Mouse (Mus musculus) lung, embryonic 16.5 days (tissue): Measurements from ENCODE around the gene Yipf7. TPM values are rescaled to one million over a fixed set of nuclear protein-coding genes. Genes with fewer than 3 reads are reported as not detected.

Source experiments
- ATAC-seq: fragments of 200-750 bp; cut with Nextera tagmentation; 2 replicates; pipeline ENCODE4 v1.8.0; 2017; ENCODE audit warnings: low read depth, mild to moderate bottlenecking, moderate library complexity
- H3K27ac ChIP-seq: fragments of 300-500 bp; sonication (generic); 2 replicates; pipeline ENCODE4 v1.5.1; 2014; ENCODE audit warnings: mild to moderate bottlenecking, control low read depth, low read length
- H3K27me3 ChIP-seq: fragments of 300-500 bp; sonication (generic); 2 replicates; pipeline ENCODE4 v1.6.1; 2014; ENCODE audit warnings: low read depth, low read length, mixed read lengths; ENCODE audit not compliant: control insufficient read depth, insufficient read depth
- H3K36me3 ChIP-seq: fragments of 300-500 bp; sonication (generic); 2 replicates; pipeline ENCODE4 v1.6.1; 2014; ENCODE audit warnings: low read length; ENCODE audit not compliant: control insufficient read depth, insufficient read depth
- H3K4me1 ChIP-seq: fragments of 300-500 bp; sonication (generic); replicated peaks from 2 replicates; pipeline ENCODE4 v1.6.1; 2014; ENCODE audit warnings: low read length, mixed read lengths; ENCODE audit not compliant: control insufficient read depth, insufficient read depth
- H3K4me2 ChIP-seq: fragments of 300-500 bp; sonication (generic); 2 replicates; pipeline ENCODE4 v1.6.1; 2014; ENCODE audit warnings: low read depth, low read length, control low read depth
- H3K4me3 ChIP-seq: fragments of 300-500 bp; sonication (generic); 2 replicates; pipeline ENCODE4 v1.5.1; 2014; ENCODE audit warnings: mild to moderate bottlenecking, low read length, control low read depth
- H3K9ac ChIP-seq: fragments of 300-500 bp; sonication (generic); 2 replicates; pipeline ENCODE4 v1.6.1; 2014; ENCODE audit warnings: low read length, control low read depth
- H3K9me3 ChIP-seq: fragments of 300-500 bp; sonication (generic); 2 replicates; pipeline ENCODE4 v1.6.1; 2016; ENCODE audit warnings: low read length; ENCODE audit not compliant: control insufficient read depth
- WGBS: fragments of 180-500 bp; shearing (Covaris S2); extraction: QIAGEN DNeasy Blood & Tissue Kit; methylation state at CpG from one replicate; pipeline ENCODE4 v1.1.7; 2014; 5-methylcytosine and 5-hydroxymethylcytosine counted together
- polyA plus RNA-seq: library from polyadenylated mRNA; unstranded; fragments of >200 nt; fragmentation: Nextera tagmentation; extraction: Ambion mirVana; gene quantifications from 2 replicates; pipeline ENCODE4 v1.2.1, GENCODE M21; 2015

Yipf7 gene
- polyA plus RNA-seq, 1 experiment from 2014 or later = 0.68 TPM

DNA sequence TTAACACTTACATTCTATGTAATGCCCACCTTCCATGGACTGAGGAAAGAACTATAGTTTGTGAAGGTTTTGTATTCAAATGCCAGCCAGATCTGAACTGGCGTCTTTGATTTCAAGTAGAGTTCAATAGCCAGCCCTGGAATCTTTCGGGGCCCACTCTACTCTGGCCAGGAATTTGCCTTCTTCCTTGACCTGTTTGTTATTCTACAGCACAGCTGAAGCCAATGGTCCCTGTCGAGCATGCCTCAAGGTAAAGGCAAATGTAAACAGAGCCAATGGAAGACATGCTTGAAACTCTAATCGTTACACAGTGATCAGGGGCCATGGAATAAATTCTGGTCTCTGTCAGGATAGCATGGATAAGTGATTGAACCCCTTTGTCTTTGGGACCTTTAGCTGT is 30.2 kb downstream of the Yipf7 start:
- no peak overlapping the region for H3K9ac ChIP-seq
- ATAC-seq = no peak

GRCm38 (mm10) chr5:69511631-69512030 is 30.8 kb downstream of the Yipf7 start:
- Histone ChIP-seq H3K27ac (no peak overlapping the region), H3K4me2 (no peak overlapping the region), H3K4me3 (no peak overlapping the region), H3K9ac (no peak overlapping the region), H3K27me3 (no peaks in the 10 kb centered on the region), H3K36me3 (no peaks in the 10 kb centered on the region), H3K9me3 (no peaks in the 10 kb centered on the region), H3K4me1 (no peaks in the 10 kb centered on the region)
- no peak for ATAC-seq
- WGBS = 41% methylated on average over 3 of the region's 3 CpGs

More for the DNA sequence above, 30.2 kb downstream of the Yipf7 start:
- WGBS = 33% methylated on average over 4 of the region's 4 CpGs
- Histone ChIP-seq H3K4me2 (no peak overlapping the region), H3K36me3 (no peaks in the 10 kb centered on the region), H3K4me1 (no peaks in the 10 kb centered on the region), H3K4me3 (no peak overlapping the region), H3K27me3 (no peaks in the 10 kb centered on the region), H3K9me3 (no peaks in the 10 kb centered on the region), H3K27ac (no peak overlapping the region)

DNA sequence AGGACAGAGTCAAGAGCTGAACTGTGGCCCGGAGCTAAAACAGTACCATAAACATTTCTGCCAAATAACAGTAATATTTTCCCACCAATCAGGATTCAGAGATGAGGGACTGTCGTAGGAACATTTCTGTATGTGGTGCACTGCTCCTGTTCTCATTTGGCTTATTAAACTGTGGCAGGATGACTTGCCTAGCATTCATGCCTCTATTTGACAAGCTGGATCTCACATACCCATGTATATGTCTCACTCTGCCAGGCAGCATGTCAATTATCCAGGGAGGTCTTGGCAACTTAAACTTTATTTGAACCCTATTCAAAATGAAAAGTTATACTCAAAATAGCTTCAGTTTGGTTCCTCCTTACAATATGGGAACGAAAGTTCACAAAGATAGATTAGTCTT is 35.4 kb downstream of the Yipf7 start:
- Histone ChIP-seq H3K9me3 (no peaks in the 10 kb centered on the region), H3K27me3 (no peaks in the 10 kb centered on the region), H3K4me2 (no peak overlapping the region), H3K36me3 (no peaks in the 10 kb centered on the region), H3K27ac (no peak overlapping the region), H3K4me1 (no peaks in the 10 kb centered on the region), H3K4me3 (no peak overlapping the region), H3K9ac (no peak overlapping the region)
- ATAC-seq = no peak
- 64% methylated on average over 3 of the region's 3 CpGs for WGBS

DNA sequence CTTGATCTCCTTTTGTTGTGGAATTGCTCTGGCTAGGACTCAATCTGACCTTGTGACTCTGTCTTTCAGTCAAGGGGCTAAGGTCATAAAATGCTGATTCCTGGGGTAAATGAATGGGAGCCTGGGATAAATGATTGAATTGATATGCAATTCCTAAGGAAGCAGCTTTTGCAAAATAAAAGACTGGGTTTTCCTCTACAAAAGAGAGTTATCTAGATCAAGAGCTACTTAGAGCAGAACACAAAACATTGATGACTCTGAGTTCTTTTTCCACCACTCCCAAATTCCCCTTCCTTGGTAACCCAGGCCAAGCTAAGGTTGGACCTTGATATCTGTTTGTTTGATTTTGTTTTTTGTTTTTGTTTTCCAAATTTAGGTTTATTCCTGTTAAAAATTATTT is 53.4 kb downstream of the Yipf7 start:
- Histone ChIP-seq H3K4me1 (no peaks in the 10 kb centered on the region), H3K9me3 (no peaks in the 10 kb centered on the region), H3K4me2 (no peak overlapping the region), H3K27ac (no peak overlapping the region), H3K27me3 (no peaks in the 10 kb centered on the region), H3K9ac (no peak overlapping the region), H3K4me3 (no peak overlapping the region), H3K36me3 (no peaks in the 10 kb centered on the region)
- no peak for ATAC-seq

DNA sequence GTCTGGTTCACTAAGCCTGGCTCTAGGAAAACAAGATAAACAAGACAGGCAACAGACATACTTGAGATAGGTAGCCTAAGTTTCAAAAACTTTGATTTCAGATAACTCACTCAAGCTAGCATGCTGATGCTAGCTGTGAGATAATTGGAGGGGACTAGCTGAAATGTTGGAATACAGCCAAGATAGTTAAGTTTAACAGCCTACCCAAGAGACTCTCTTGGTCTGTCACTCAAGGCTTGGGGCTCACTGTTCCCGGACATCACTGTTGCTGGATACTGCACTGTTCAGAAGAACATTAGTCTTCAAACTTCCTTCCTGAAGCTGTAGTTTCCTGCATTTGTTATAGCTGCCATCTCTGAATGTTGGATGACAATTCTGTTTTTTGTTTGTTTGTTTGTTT is 74.9 kb downstream of the Yipf7 start:
- Histone ChIP-seq H3K4me1 (no peaks in the 10 kb centered on the region), H3K4me3 (no peak overlapping the region), H3K36me3 (no peaks in the 10 kb centered on the region), H3K9ac (no peak overlapping the region), H3K27ac (no peak overlapping the region), H3K9me3 (no peaks in the 10 kb centered on the region), H3K27me3 (no peaks in the 10 kb centered on the region), H3K4me2 (no peak overlapping the region)
- WGBS = 62% methylated on average over 1 of the region's 1 CpGs
- ATAC-seq = no peak

Other genes with a start within 250 kb of the Yipf7 start
- 2.3 and 3.3 TPM in 2 replicates for gene Kctd8, start 201.0 kb downstream of the Yipf7 start, polyA plus RNA-seq
- 30.9 and 33.0 TPM in 2 replicates for gene Guf1, start 14.3 kb upstream of the Yipf7 start, polyA plus RNA-seq
- gene Gnpda2, start 49.7 kb upstream of the Yipf7 start, polyA plus RNA-seq = 48.4 and 48.9 TPM in 2 replicates